Comparison of ENCODE assay signal across 15 mouse cellular contexts in the genomic region with DNA sequence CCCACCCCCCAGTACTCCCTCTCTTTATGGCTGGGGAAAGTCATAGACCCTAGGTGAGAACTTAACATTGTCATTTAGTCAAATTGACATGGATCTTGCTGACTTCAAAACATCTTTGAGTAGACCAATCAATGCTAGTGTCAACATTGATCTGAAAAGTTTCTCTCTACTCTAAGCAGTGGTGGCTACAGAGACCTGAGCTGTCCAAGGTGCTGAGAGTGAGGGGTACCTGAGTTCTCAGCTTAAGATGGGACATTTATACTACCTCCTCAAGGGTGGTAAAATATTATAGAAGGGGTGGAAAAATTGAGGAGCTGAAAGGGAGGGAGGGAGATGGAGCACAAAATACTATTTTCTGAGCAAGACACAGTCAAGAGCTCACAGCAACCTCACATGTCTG.
DNase-seq lines count a peak whose midpoint lies in the region; TF ChIP-seq lines count a peak whose summit lies in the region.
"Had no signal": no experiment of that assay in that cellular context is flagged by ENCODE, and none has a peak within 500 bp of the region (broad histone marks: within the 10 kb centered on the region; RNA-seq: fewer than 3 reads in every experiment).

No protein-coding gene starts in this region.

- no peaks in the 10 kb centered on the region for H3K36me3 ChIP-seq in MEL (ENCODE audit: control insufficient read depth in 1 of 2, insufficient read depth in 2 of 2, low read length in 2 of 2)
- H3K36me3 ChIP-seq in limb, embryonic 10.5 days, result no peaks in the 10 kb centered on the region
- H3K36me3 ChIP-seq: hindbrain, embryonic 13.5 days; liver, embryonic 12.5 days; lung, embryonic 15.5 days; midbrain, embryonic 13.5 days had no signal

- no peak for TF ChIP-seq POLR2A in MEL (IDR thresholded peaks at IDR 0.05; ENCODE audit: control insufficient read depth in 1 of 2, insufficient read depth in 1 of 2, low read depth in 1 of 2, low read length in 2 of 2, poor library complexity in 1 of 2)

- no peaks in the 10 kb centered on the region for H3K9me3 ChIP-seq in MEL (replicated peaks; ENCODE audit: insufficient read depth, low read length)
- H3K9me3 ChIP-seq in limb, embryonic 10.5 days (replicated peaks), result no peaks in the 10 kb centered on the region
- H3K9me3 ChIP-seq: forebrain, embryonic 13.5 days; hindbrain, embryonic 13.5 days; liver, embryonic 12.5 days; lung, embryonic 15.5 days; midbrain, embryonic 13.5 days had no signal

- intact Hi-C loops in gastrocnemius, postnatal 36 days (cut with DNase I), result no loop called here
- intact Hi-C loops in gastrocnemius, postnatal 14 days (cut with DNase I; ENCODE audit: low total_unique reads), result no loop called here

- no peak overlapping the region for H3K27ac ChIP-seq in MEL (ENCODE audit: control insufficient read depth, low read depth, low read length)
- H3K27ac ChIP-seq in limb, embryonic 10.5 days, result no peak overlapping the region
- H3K27ac ChIP-seq: forebrain, embryonic 13.5 days; heart, adult 2 months; hindbrain, embryonic 13.5 days; liver, embryonic 12.5 days; lung, embryonic 15.5 days; midbrain, embryonic 13.5 days had no signal

- no peak overlapping the region for H3K9ac ChIP-seq in MEL (ENCODE audit: control insufficient read depth, low read depth, low read length, poor library complexity, severe bottlenecking)
- H3K9ac ChIP-seq: forebrain, embryonic 13.5 days; hindbrain, embryonic 13.5 days; liver, embryonic 12.5 days; lung, embryonic 15.5 days; midbrain, embryonic 13.5 days had no signal

- H3K4me1 ChIP-seq in MEL (ENCODE audit: control insufficient read depth in 1 of 2, insufficient read depth in 2 of 2, low read length in 2 of 2), result no peaks in the 10 kb centered on the region
- no peaks in the 10 kb centered on the region for H3K4me1 ChIP-seq in limb, embryonic 10.5 days
- H3K4me1 ChIP-seq: liver, embryonic 12.5 days; lung, embryonic 15.5 days had no signal

- H3K4me3 ChIP-seq in MEL (ENCODE audit: control insufficient read depth in 1 of 2, insufficient read depth in 1 of 2, low read depth in 2 of 2, low read length in 2 of 2), result no peak overlapping the region
- no peak overlapping the region for H3K4me3 ChIP-seq in limb, embryonic 10.5 days
- H3K4me3 ChIP-seq: forebrain, embryonic 13.5 days; heart, adult 2 months; hindbrain, embryonic 13.5 days; liver, embryonic 12.5 days; lung, embryonic 15.5 days; midbrain, embryonic 13.5 days had no signal

- no peaks in the 10 kb centered on the region for H3K79me2 ChIP-seq in MEL (ENCODE audit: control insufficient read depth, insufficient read depth, low read length, poor library complexity)

- TF ChIP-seq CTCF in MEL (IDR thresholded peaks at IDR 0.05 in 2 of 3, conservative IDR thresholded peaks at IDR 0.05 in 1 of 3; ENCODE audit: control insufficient read depth in 1 of 3, insufficient read depth in 1 of 3, low read depth in 2 of 3, low read length in 3 of 3, poor library complexity in 1 of 3, severe bottlenecking in 1 of 3), result no peak

- no peak for TF ChIP-seq EP300 in MEL (IDR thresholded peaks at IDR 0.05; ENCODE audit: low read depth in 1 of 2, low read length in 2 of 2)

- peak; percentile 30 for DNase-seq in kidney, postnatal 10 days
- no peak for DNase-seq in kidney, postnatal 14 days
- DNase-seq in MEL (ENCODE audit: low read depth, low spot score), result peak; percentile 49
- DNase-seq in embryo, embryonic 10.5 days (ENCODE audit: low spot score), result peak; percentile 55
- DNase-seq in limb, embryonic 10.5 days (ENCODE audit: low spot score), result peak; percentile 55
- DNase-seq in cerebellum, adult 8-10 months, result no peak
- no peak for DNase-seq in gastrocnemius, postnatal 36 days
- no peak for DNase-seq in gastrocnemius, postnatal 14 days
- DNase-seq: cerebellum, adult 11 months; heart, adult 2 months had no signal

- H3K27me3 ChIP-seq in MEL (ENCODE audit: control insufficient read depth in 1 of 2, insufficient read depth in 2 of 2, low read length in 2 of 2), result no peaks in the 10 kb centered on the region
- H3K27me3 ChIP-seq in limb, embryonic 10.5 days (ENCODE audit: low read depth, poor library complexity, severe bottlenecking), result no peaks in the 10 kb centered on the region
- H3K27me3 ChIP-seq: forebrain, embryonic 13.5 days; hindbrain, embryonic 13.5 days; liver, embryonic 12.5 days; lung, embryonic 15.5 days; midbrain, embryonic 13.5 days had no signal

- no peak for TF ChIP-seq RAD21 in MEL (IDR thresholded peaks at IDR 0.05; ENCODE audit: low read depth, low read length)

TF ChIP-seq in MEL, 35 proteins besides CTCF, POLR2A, EP300 and RAD21:
- no peak for TF ChIP-seq ZKSCAN1 (IDR thresholded peaks at IDR 0.05; ENCODE audit: low read depth, low read length)
- no peak for TF ChIP-seq MYC (IDR thresholded peaks at IDR 0.05; ENCODE audit: low read depth, low read length)
- TF ChIP-seq GABPA (IDR thresholded peaks at IDR 0.05; ENCODE audit: low read depth, low read length), result no peak
- no peak for TF ChIP-seq ZMIZ1 (IDR thresholded peaks at IDR 0.05; ENCODE audit: low read depth, low read length)
- TF ChIP-seq MAZ (IDR thresholded peaks at IDR 0.05; ENCODE audit: low read depth, low read length), result no peak
- no peak for TF ChIP-seq USF1 (IDR thresholded peaks at IDR 0.05; ENCODE audit: low read depth, low read length)
- TF ChIP-seq USF2 (IDR thresholded peaks at IDR 0.05; ENCODE audit: borderline replicate concordance in 1 of 2, insufficient read depth in 1 of 2, low read depth in 1 of 2, low read length in 2 of 2), result no peak
- no peak for TF ChIP-seq MEF2A (IDR thresholded peaks at IDR 0.05; ENCODE audit: extremely low read depth, insufficient replicate concordance, low read depth, low read length, poor library complexity, severe bottlenecking)
- no peak for TF ChIP-seq UBTF (IDR thresholded peaks at IDR 0.05; ENCODE audit: borderline replicate concordance, insufficient read depth, low read depth, low read length)
- no peak for TF ChIP-seq ZC3H11A (IDR thresholded peaks at IDR 0.05; ENCODE audit: low read depth, low read length)
- no peak for TF ChIP-seq CHD2 (IDR thresholded peaks at IDR 0.05; ENCODE audit: low read length)
- TF ChIP-seq MAX (IDR thresholded peaks at IDR 0.05; ENCODE audit: low read length), result no peak
- no peak for TF ChIP-seq MYB (IDR thresholded peaks at IDR 0.05; ENCODE audit: low read depth, low read length)

Comparison
In these comparisons a context has a peak if more than half of its experiments do, and no peak if none do; other contexts are left out.
1. DNase-seq: peak in kidney, postnatal 10 days (single experiment), MEL (single experiment), embryo, embryonic 10.5 days (single experiment) and limb, embryonic 10.5 days (single experiment); none in kidney, postnatal 14 days (single experiment), cerebellum, adult 8-10 months (single experiment), gastrocnemius, postnatal 36 days (0 of 2) and gastrocnemius, postnatal 14 days (single experiment).